Mouse (Mus musculus): ENCODE measurements around the gene Gnai2.

DNA sequence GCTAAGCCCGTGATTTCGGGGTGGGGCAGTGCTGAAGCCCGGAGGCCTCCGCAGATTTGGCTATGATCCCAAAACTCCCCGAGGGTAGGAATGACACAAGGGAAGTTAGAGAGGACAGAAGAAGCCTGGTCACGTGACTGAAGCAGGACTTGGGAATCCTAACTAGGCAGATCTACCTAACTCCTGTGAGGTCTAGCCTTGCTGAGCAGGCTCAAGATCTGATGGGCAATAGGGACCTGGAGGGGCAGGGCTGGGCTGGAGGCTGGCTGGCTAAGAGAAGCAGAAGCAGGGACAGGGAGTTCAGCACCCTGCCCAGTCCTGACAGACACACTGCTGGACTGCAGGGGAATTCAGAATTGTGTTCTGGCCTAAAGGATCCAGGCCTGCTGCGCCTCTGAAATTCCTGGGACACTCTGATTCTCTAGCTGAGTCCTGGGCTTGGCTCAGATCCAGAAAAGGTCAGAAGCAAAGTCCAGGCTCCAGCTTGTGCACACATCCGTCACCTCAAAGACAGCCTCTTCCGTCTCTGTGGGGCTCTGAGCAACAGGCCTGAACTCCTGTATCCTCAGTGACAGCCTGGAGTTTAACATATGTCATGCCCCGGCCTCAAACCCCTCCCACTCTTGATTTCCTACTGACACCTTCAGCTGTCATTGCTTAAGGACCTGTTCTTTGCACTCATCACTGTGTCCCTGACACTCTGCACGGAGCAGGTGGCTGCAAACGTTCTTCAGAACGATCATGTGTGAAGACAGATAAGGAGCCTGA, 16.2 kb downstream of the Gnai2 start:
- TF ChIP-seq CTCF (IDR thresholded peaks at IDR 0.05; ENCODE audit: low read depth, low read length) (no peak), POLR2A (IDR thresholded peaks at IDR 0.05; ENCODE audit: insufficient read depth, low read length) (no peak), EP300 (IDR thresholded peaks at IDR 0.05; ENCODE audit: insufficient read depth, low read depth, low read length) (0 out of 2 replicates have a peak, but pooled peaks have one; percentile 32)

Measured in ES-Bruce4 (cell line).